ENCODE assay signal across 23 mouse cellular contexts in the genomic region with DNA sequence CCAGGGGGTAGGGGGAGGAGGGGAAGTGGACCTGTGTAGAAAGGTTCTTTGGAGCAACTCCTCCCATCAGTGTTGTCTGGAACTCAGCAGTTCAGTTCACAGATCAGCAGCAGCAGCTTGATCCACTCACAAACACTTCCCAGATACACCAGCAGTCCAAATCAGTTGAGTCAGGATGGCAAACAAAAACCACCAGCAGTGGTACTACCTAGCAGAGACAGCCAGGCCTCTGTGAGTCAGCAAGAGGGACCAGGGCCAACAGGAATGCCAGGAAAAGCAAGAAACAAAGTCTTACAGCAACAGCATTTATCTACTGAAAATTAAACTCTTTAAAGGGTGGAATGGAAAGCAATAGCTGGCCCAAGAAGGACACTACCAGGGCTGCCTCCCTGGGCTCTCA. TPM values are rescaled to one million over a fixed set of nuclear protein-coding genes. Genes with fewer than 3 reads are reported as not detected.
DNase-seq lines count a peak whose midpoint lies in the region.
"Had no signal": no experiment of that assay in that cellular context is flagged by ENCODE, and none has a peak within 500 bp of the region (broad histone marks: within the 10 kb centered on the region; RNA-seq: fewer than 3 reads in every experiment).

No protein-coding gene starts in this region.

- peak; percentile 13 for DNase-seq in adrenal gland, postnatal 14 days
- no peak for DNase-seq in adrenal gland, adult 18-20 months (ENCODE audit: low spot score in 2 of 2)
- peak; percentile 9 to 15 for DNase-seq in left cerebral cortex, postnatal 36 days (ENCODE audit: low spot score in 2 of 2)
- DNase-seq in left cerebral cortex, postnatal 10 days (ENCODE audit: extremely low spot score in 1 of 2, low spot score in 2 of 2) = no peak
- DNase-seq in 3T3-L1 (ENCODE audit: low read depth, low spot score) = peak; percentile 35
- peak; percentile 65 for DNase-seq in brain, adult 2 months (ENCODE audit: low read depth, low spot score)
- no peak for DNase-seq in lung, postnatal 10 days
- DNase-seq: B cell, adult 2 months; cerebellum, adult 9-10 months; cerebellum, postnatal 36 days; heart, postnatal 14 days; kidney, adult 2 months; kidney, postnatal 36 days; liver; lung, adult 2 months; lung, postnatal 14 days; midbrain, embryonic 14.5 days had no signal

- intact Hi-C loops in left cerebral cortex, postnatal 36 days (cut with DNase I) = no loop called here
- intact Hi-C loops in left cerebral cortex, postnatal 10 days (cut with DNase I) = no loop called here

RNA-seq across cellular contexts. Expression of gene BC051142, which starts 29.0 kb away (rescaled TPM):
- total RNA-seq in adrenal gland, postnatal 14 days (2021) = 1.2 and 2.4 TPM in 2 replicates
- 1 to 10 TPM; 2.4 to 3.7 TPM for total RNA-seq in adrenal gland, adult 18-20 months (2021)
- total RNA-seq in left cerebral cortex, postnatal 36 days (2021) = 1 to 10 TPM; 4.1 TPM
- 1 to 10 TPM; 6.6 to 9.9 TPM for total RNA-seq in left cerebral cortex, postnatal 10 days (2021)
- total RNA-seq: gastrocnemius, adult 8-10 months; monocyte, adult 5-6 weeks had no signal

RNA-seq across cellular contexts. Expression of gene Btnl4, which starts 49.5 kb away (rescaled TPM):
- not detected in 2 replicates for total RNA-seq in adrenal gland, postnatal 14 days (2021)
- total RNA-seq in adrenal gland, adult 18-20 months (2021) = not detected
- not detected for total RNA-seq in left cerebral cortex, postnatal 36 days (2021)
- not detected for total RNA-seq in left cerebral cortex, postnatal 10 days (2021)
- total RNA-seq: gastrocnemius, adult 8-10 months; gastrocnemius, postnatal 4 days; heart, adult 8-10 months; heart, postnatal 14 days; layer of hippocampus, adult 2 months; layer of hippocampus, postnatal 14 days; monocyte, adult 5-6 weeks had no signal

RNA-seq across cellular contexts. Expression of gene Btnl1, which starts 50.7 kb away (rescaled TPM):
- 0.23 TPM in 1 of 2 replicates, not detected in the other for total RNA-seq in adrenal gland, postnatal 14 days (2021)
- total RNA-seq in adrenal gland, adult 18-20 months (2021) = not detected
- total RNA-seq in left cerebral cortex, postnatal 36 days (2021) = not detected
- not detected for total RNA-seq in left cerebral cortex, postnatal 10 days (2021)
- total RNA-seq: gastrocnemius, adult 8-10 months; gastrocnemius, postnatal 4 days; heart, adult 8-10 months; heart, postnatal 14 days; layer of hippocampus, adult 2 months; layer of hippocampus, postnatal 14 days; monocyte, adult 5-6 weeks had no signal

Comparison
In these comparisons a context has a peak if more than half of its experiments do, and no peak if none do; other contexts are left out.
1. DNase-seq: peak in adrenal gland, postnatal 14 days (single experiment), left cerebral cortex, postnatal 36 days (2 of 2), 3T3-L1 (single experiment) and brain, adult 2 months (single experiment); none in adrenal gland, adult 18-20 months (0 of 2), left cerebral cortex, postnatal 10 days (0 of 2) and lung, postnatal 10 days (single experiment).